Mouse (Mus musculus): ENCODE measurements around the gene Sf3a2.
A peak's percentile ranks its signal among the peaks of the same experiment; 100 is the strongest.

- TF ChIP-seq CTCF (IDR thresholded peaks at IDR 0.05; ENCODE audit: low read depth, low read length), result peak; percentile 24; the same call in 1 of the 2 replicates
- TF ChIP-seq POLR2A (IDR thresholded peaks at IDR 0.05; ENCODE audit: borderline replicate concordance, low read depth, low read length), result no peak
Observed at GRCm38 (mm10) chr10:80756099-80756498, 41.9 kb upstream of the Sf3a2 start.

Measured in bone marrow macrophage, adult 2 months (primary cell).